Mouse (Mus musculus): ENCODE data around the gene Zfand6. TPM values are rescaled to one million over a fixed set of nuclear protein-coding genes. Genes with fewer than 3 reads are reported as not detected.

Gene Zfand6
- total RNA-seq, 2 experiments from 2014 or later: 84.2 to 97.6 TPM

DNA sequence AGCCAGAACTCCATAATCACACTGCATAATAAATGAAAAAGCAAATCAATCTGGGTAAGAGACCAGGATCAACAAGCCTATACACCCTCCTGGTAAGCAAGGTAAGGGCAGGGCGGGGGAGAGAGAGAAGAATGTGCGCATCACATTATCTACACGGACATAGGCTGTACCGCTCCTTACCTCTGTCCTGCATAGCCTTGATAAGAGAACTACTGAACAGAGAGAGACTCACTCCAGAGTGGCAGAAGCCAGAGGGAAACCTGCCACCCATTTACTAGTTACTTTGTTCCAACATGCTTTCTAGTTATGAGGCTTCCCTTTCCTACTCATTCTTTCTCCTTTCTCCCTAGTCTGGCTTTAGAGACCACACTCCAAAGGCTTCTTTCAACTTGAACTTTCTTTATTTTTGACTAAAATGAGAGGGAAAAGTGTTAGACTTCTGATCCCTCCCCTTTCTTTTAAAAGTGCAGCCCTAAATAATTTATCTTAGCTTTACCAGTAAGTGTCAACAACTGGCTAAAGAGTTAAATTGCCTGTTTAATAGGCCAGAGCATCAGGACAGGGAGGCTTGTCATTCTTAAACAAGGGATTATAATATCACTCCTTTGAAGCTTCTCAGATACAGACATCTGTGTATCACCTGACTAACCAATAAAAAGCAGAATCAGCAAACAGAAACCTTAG is 38.3 kb downstream of the Zfand6 start:
- DNase-seq: no peak

GRCm38 (mm10) chr7:84649016-84649415 is 40.7 kb downstream of the Zfand6 start:
- DNase-seq: no peak

DNA sequence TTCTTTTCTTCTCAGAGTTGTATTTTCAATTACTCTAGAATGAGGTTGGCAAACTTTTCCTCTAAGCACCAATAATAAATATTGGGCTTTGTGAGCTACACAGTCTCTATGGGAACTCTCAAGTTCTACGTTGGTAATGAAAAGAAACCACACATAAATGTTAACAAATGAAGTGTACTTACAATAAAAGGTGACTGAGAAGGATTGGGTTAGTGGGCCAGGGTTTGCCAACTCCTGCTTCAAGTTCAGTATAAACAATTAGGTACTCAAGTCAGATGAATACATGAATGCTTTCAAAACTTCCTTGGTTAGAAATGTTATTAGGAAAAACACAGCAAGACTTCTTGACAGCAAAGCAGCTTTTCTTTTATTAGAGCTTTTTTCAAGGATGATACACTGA is 43.5 kb downstream of the Zfand6 start:
- no peak for DNase-seq

DNA sequence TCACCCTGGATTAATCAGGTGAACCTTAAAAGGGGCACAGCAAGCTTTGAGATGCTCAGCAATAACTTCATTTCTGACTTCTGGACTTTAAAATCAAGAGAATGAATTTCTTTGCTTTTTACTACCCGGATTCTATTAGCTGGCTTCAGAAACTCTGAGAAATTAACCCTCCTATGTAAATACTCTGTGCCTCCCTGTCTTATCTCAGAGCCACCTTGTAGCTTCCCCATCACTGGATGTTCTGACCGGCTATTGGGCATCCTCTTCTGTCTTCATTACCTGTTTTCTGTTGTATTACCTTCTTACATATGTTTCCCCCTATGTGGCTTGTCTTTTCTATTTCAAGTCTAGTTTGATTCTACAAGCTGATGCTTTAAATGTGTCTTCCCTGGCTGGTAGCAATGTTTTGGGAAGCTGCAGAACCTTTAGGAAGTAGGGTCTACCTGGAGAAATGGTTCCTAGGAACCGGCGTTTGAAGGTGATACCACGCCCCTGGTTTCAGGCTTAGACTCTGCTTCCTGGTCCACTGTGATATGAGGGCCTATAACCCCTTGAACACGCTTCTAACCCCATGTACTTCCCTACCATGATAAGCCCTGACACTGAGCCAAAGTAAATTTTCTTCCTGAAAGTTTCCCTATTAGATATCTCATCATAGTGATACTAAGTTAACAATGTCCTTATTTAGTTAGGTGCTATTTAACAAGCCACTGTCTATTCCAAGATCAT is 46.3 kb downstream of the Zfand6 start:
- DNase-seq: no peak

DNA sequence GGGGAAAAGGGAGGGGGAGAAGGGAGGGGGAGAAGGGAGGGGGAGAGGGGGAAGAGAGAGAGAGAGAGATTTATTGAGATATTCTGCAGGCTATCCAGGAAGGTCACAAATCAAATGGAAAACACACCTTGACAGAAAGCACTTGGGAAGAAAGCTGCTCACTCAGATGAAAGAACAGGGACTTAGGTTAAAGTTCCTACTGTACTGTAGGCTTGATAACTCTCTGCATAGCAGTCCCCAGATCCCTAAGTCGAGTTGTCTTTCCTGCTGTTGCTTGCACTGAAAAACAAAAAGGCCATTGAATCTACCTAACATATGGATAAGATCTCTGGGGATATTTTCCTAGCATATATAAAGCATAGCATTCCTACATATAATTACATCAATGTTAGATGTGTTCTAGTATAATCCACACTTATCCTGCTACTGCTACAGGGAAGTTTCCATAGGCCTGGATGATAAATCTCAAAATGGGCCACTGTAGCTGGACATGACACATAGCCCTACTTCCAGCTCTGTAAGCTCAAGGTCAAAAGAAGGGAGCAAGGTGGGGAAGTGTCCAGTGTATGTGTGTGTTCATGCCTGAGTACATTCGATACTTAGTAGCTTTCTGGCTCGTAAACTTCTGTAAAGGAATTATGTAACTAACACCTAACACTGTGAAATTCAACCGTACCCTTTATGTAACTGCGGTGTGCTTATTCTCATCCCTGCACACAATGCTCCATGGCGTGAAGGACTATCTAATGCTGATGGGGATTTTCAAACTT is 47.4 kb downstream of the Zfand6 start:
- no peak for DNase-seq

GRCm38 (mm10) chr7:84636939-84637338 is 52.8 kb downstream of the Zfand6 start:
- DNase-seq: no peak

GRCm38 (mm10) chr7:84631878-84632277 is 57.9 kb downstream of the Zfand6 start:
- DNase-seq: no peak

DNA sequence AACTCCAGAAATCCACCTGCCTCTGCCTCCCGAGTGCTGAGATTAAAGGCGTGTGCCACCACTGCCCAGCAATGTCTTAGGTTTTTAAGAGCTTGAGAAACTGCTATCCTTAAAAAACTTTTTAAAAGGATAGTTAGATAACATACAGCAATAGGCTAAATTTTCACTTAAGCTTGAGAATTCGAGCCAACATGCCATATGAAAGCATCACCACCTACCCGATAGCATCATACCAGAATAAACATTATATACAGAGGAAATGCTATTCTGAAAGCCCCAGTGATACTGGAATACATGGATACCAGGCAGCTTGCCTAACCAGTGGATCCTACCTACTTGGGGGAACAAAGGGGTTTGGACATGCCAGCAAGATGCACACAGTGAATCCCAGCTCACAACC is 66.0 kb downstream of the Zfand6 start:
- DNase-seq: no peak

GRCm38 (mm10) chr7:84620956-84621355 is 68.8 kb downstream of the Zfand6 start:
- no peak for DNase-seq

GRCm38 (mm10) chr7:84618951-84619350 is 70.8 kb downstream of the Zfand6 start:
- DNase-seq: no peak

DNA sequence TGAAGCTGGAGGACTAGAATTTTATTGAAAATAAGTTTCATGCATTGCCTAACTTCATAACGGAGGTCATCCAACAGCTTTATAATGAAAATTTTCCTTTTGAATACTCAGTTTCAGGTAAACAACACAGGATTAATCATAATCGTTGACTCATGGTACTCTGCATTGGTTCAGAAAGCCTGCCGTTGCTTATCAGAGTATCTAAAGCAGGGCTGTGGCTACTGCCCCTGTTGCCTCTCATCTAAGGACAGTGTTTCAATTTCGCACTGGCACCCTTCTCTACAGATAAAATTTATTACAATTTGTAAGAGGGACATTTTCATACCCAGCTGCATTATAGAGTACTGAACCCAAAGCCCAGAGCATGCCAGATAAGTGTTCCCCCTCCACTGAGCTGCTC is 77.3 kb downstream of the Zfand6 start:
- no peak for DNase-seq

DNA sequence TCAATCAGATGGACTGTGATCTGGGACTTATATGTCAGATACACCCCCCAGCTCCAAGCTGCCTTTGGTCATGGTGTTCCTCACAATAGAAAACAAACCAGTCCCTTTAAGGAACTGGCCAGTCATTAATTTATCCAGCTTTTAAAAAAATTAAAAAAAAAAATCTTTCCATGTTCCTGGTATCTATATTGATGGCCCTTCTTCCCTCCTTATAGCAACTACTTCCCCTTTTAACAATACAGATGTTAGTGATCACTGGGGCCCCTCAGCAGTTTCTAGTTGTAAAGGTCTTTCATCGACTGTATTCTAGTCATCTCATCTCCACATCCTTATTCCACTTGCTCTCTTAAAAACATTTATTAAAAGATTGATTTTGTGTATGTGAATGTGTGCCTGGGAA is 78.2 kb downstream of the Zfand6 start:
- DNase-seq: no peak

GRCm38 (mm10) chr7:84606293-84606749 is 83.4 kb downstream of the Zfand6 start, which contains the start of gene Fah:
Gene Fah, minus strand, starts transcription at chr7:84606722.
- DNase-seq: peak; percentile 74 to 76

DNA sequence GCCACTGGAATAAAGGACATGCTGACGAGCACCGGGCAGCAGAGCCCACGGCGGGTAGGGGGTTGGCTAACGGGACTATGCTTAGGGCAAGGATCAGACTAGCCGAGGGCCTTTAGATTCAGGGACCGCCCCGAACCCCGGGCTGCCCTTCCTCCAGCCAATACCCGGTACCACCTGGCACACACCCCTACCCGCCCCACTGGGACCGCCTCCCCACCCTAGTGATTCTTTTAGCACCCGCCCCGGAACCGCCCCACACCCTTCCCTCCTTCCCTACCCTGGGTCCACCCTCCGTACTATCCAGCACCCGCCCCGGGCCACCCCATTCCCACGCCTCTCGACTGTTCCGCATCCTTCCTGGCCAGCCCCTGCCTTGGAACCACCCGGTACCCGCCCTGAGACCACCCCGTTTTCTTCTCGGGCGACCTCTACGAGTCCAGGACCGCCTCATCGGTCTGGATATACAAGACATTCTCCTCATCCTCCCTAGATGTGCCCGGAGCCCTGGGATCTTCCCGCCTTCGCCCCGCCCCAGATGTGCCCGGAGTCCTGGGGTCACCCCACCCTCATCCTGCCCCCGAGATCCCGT is 84.0 kb downstream of the Zfand6 start:
- peak; percentile 89 to 91 for DNase-seq

GRCm38 (mm10) chr7:84605033-84605687 is 84.6 kb downstream of the Zfand6 start:
- peak in 1 of 2 experiments; percentile 12 for DNase-seq

DNA sequence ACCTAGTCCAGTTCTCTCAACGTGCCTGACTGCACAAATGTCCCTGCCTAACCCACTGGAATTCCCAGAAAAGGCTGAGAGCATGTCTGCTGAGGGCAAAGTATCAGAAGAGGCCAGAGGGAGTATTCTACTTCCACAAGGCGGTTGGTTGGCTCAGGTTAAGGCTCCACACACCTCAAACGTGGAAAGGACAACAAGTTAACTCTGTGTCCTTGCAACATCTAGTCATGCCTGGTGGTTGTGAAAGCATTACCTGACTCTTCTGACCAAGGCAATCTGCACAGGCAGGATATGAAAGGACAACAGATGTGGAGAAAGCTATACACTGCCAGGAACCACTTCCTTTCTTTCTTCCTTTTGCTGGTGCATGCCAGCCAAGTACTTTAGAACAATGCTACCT is 85.3 kb downstream of the Zfand6 start:
- DNase-seq: peak; percentile 19 to 27

DNA sequence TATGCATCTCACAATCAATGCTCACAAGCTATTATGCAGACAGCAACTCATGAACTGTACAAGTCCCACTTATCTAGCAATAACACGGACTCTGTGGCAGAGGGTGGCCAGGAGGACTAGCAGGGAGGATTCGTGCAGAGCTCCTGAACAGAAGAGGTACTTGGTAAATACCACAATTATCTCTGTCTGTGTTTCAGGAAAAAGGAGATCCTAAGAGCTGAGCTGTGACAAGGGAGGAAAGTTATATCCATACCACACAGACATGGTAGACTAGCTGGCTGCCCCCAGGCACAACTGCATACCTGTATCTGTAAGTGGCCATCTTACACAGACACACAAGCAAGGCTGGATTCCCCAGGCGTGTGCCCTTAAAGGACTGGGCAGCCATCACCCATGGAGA is 88.4 kb downstream of the Zfand6 start:
- no peak for DNase-seq

DNA sequence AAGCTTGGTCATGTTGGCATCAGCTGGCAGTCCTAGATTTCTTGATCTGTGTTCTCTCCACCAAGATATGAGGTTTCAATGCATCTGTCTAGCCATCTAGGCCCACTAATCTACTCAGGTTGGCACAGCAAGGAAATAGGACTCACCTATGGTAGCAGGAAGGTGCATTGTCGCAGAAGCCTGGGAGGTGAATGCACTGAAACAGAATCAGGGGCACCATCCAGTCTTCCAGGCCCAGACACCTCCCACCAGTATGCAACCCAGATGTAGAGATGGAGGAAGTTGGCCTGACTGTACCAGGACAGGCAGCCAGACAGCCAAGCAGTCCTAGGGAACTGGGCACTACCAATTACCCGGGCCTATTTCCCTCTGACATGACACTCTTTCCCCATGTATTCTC is 89.1 kb downstream of the Zfand6 start:
- no peak for DNase-seq

- DNase-seq: no peak
Measured at GRCm38 (mm10) chr7:84596633-84597032, 93.1 kb downstream of the Zfand6 start.

DNA sequence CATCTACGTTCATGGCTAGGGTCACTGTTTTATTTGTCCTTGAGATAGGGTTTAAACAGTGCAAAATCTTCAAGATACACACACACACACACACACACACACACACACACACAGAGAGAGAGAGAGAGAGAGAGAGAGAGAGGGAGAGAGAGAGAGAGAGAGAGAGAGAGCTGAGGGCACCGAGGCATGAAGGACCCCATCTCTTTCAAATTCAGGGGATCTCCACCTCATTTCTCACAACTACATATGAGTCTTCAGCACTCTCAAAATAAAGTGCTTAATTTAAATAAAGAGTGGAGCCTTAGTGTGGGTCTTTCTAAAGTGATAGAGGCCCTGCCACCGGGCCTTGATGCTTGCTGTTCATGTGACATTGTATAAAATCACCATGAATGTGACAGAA is 93.8 kb downstream of the Zfand6 start:
- no peak for DNase-seq

DNA sequence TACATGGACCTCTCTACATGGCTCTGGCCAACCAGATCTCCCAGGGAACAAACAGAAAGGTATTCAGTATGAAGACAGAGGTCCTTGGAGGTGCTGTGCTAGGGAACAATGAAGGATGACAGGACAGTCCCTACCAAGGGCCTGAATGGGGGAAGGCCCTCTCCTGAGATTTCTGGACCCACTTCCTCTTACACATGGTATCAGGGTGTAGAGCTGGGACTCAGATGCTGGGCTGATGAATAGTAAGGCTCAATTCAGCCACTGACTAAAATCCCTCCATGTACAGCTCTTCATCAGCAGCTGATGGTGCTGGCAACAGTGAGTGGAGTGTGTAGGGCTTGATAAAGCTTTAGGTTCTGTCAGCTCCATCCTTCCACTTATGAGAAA is 94.8 kb downstream of the Zfand6 start:
- DNase-seq: no peak

All from heart, adult 18-20 months (tissue).